Mouse (Mus musculus) liver, adult 2 months (tissue): ENCODE data around the gene Unc13d. TPM values are rescaled to one million over a fixed set of nuclear protein-coding genes. Genes with fewer than 3 reads are reported as not detected.

ENCODE experiments used
- DNase-seq: peaks from one replicate; pipeline ENCODE4 v3.0.0-alpha.2; 2011; ENCODE audit warnings: low read depth, low spot score; ENCODE audit errors: extremely low read depth
- H3K27ac ChIP-seq: fragments of 200-500 bp; replicated peaks from 2 replicates; pipeline ENCODE4 v1.5.1; 2012; ENCODE audit warnings: low read depth, mild to moderate bottlenecking, control low read depth, inconsistent platforms, low read length; ENCODE audit not compliant: insufficient read depth
- H3K27me3 ChIP-seq: fragments of 200-500 bp; 2 replicates; pipeline ENCODE4 v1.6.1; 2012; ENCODE audit warnings: mild to moderate bottlenecking, moderate library complexity, low read length, inconsistent platforms; ENCODE audit not compliant: control insufficient read depth, insufficient read depth
- H3K36me3 ChIP-seq: fragments of 200-500 bp; 2 replicates; pipeline ENCODE4 v1.6.1; 2012; ENCODE audit warnings: low read length, inconsistent platforms; ENCODE audit not compliant: control insufficient read depth, insufficient read depth
- H3K4me1 ChIP-seq: fragments of 200-500 bp; 2 replicates; pipeline ENCODE4 v1.6.1; 2011; ENCODE audit warnings: low read length; ENCODE audit not compliant: control insufficient read depth, insufficient read depth
- H3K4me3 ChIP-seq: fragments of 200-500 bp; 2 replicates; pipeline ENCODE4 v1.5.1; 2011; ENCODE audit warnings: low read depth, mild to moderate bottlenecking, control low read depth, low read length, moderate library complexity; ENCODE audit not compliant: insufficient read depth
- H3K79me2 ChIP-seq: fragments of 200-500 bp; 2 replicates; pipeline ENCODE4 v1.6.1; 2012; ENCODE audit warnings: inconsistent platforms, mild to moderate bottlenecking, low read length, moderate library complexity; ENCODE audit not compliant: control insufficient read depth, insufficient read depth
- H3K9ac ChIP-seq: fragments of 200-500 bp; 2 replicates; pipeline ENCODE4 v1.6.1; 2012; ENCODE audit warnings: low read depth, mild to moderate bottlenecking, control low read depth, inconsistent platforms, low read length
- CTCF ChIP-seq: fragments of 200-500 bp; IDR thresholded peaks from 2 replicates; pipeline ENCODE4 v1.5.1; 2011; ENCODE audit warnings: low read depth, low read length, control low read depth
- POLR2A ChIP-seq: fragments of 200-500 bp; IDR thresholded peaks from 2 replicates; pipeline ENCODE4 v1.6.1; 2011; ENCODE audit warnings: low read length, control low read depth; ENCODE audit not compliant: insufficient read depth; ENCODE audit errors: extremely low read depth
- WGBS: fragments of 180-500 bp; shearing (Covaris S2); methylation state at CpG from one replicate; pipeline ENCODE4 v1.1.7; 2018; 5-methylcytosine and 5-hydroxymethylcytosine counted together
- polyA plus RNA-seq: library from polyadenylated mRNA; depleted of rRNA; stranded (reverse); fragments of >200 nt; gene quantifications from 2 replicates; pipeline ENCODE4 v1.2.3, GENCODE M21; 2012
- total RNA-seq: library from RNA; depleted of rRNA; stranded (reverse); fragments of >200 nt; gene quantifications from 2 replicates; pipeline ENCODE4 v1.2.3, GENCODE M21; 2014

The Unc13d gene
- total and polyA plus RNA-seq, 2 experiments, result 0.37 to 1.4 TPM

GRCm38 (mm10) chr11:116045173-116045572 lies 32.6 kb downstream of the Unc13d start:
- TF ChIP-seq POLR2A (no peak), CTCF (no peak)
- Histone ChIP-seq H3K27me3 (no peaks in the 10 kb centered on the region), H3K27ac (no peak overlapping the region), H3K4me1 (no peaks in the 10 kb centered on the region), H3K79me2 (0 out of 2 replicates have a peak, but pooled peaks cover 4% of the 10 kb centered on the region), H3K4me3 (no peak overlapping the region), H3K9ac (no peak overlapping the region), H3K36me3 (peaks cover 7% of the 10 kb centered on the region; the same call in 1 of the 2 replicates)
- no peak for DNase-seq
- WGBS, result 95% methylated on average over 6 of the region's 6 CpGs

- DNase-seq, result no peak
- peaks cover 7% of the 10 kb centered on the region; the same call in 1 of the 2 replicates for H3K36me3 ChIP-seq
- no peak for TF ChIP-seq CTCF
- TF ChIP-seq POLR2A, result no peak
- H3K4me3 ChIP-seq, result no peak overlapping the region
- H3K79me2 ChIP-seq, result 0 out of 2 replicates have a peak, but pooled peaks cover 4% of the 10 kb centered on the region
- WGBS, result 97% methylated on average over 1 of the region's 1 CpGs
- no peaks in the 10 kb centered on the region for H3K27me3 ChIP-seq
- H3K4me1 ChIP-seq, result no peaks in the 10 kb centered on the region
- H3K9ac ChIP-seq, result no peak overlapping the region
- H3K27ac ChIP-seq, result no peak overlapping the region
Observed at GRCm38 (mm10) chr11:116043286-116043685, 34.5 kb downstream of the Unc13d start.

- Histone ChIP-seq H3K27me3 (no peaks in the 10 kb centered on the region), H3K27ac (no peak overlapping the region), H3K79me2 (0 out of 2 replicates have a peak, but pooled peaks cover 4% of the 10 kb centered on the region), H3K9ac (no peak overlapping the region), H3K4me1 (no peaks in the 10 kb centered on the region), H3K4me3 (no peak overlapping the region), H3K36me3 (peaks cover 4% of the 10 kb centered on the region; the same call in 1 of the 2 replicates)
- no peak for TF ChIP-seq CTCF
- no peak for TF ChIP-seq POLR2A
- no peak for DNase-seq
- 85% methylated on average over 5 of the region's 5 CpGs for WGBS
Observed at GRCm38 (mm10) chr11:116042372-116043138, 35.2 kb downstream of the Unc13d start.

- Histone ChIP-seq H3K27ac (no peak overlapping the region), H3K79me2 (0 out of 2 replicates have a peak, but pooled peaks cover 4% of the 10 kb centered on the region), H3K27me3 (no peaks in the 10 kb centered on the region), H3K4me1 (no peaks in the 10 kb centered on the region), H3K4me3 (no peak overlapping the region), H3K36me3 (peaks cover 4% of the 10 kb centered on the region; the same call in 1 of the 2 replicates), H3K9ac (no peak overlapping the region)
- 98% methylated on average over 2 of the region's 2 CpGs for WGBS
- no peak for TF ChIP-seq POLR2A
- no peak for TF ChIP-seq CTCF
- no peak for DNase-seq
Observed at GRCm38 (mm10) chr11:116041833-116042232, 35.9 kb downstream of the Unc13d start.

GRCm38 (mm10) chr11:116040593-116040992 lies 37.2 kb downstream of the Unc13d start:
- Histone ChIP-seq H3K27ac (no peak overlapping the region), H3K79me2 (0 out of 2 replicates have a peak, but pooled peaks cover 4% of the 10 kb centered on the region), H3K36me3 (peaks cover 4% of the 10 kb centered on the region; the same call in 1 of the 2 replicates), H3K9ac (no peak overlapping the region), H3K4me1 (no peaks in the 10 kb centered on the region), H3K27me3 (no peaks in the 10 kb centered on the region), H3K4me3 (no peak overlapping the region)
- DNase-seq, result no peak
- TF ChIP-seq POLR2A, result no peak
- TF ChIP-seq CTCF, result no peak
- 76% methylated on average over 6 of the region's 6 CpGs for WGBS

GRCm38 (mm10) chr11:116037826-116038225 lies 39.9 kb downstream of the Unc13d start:
- H3K9ac ChIP-seq, result no peak overlapping the region
- 88% methylated on average over 9 of the region's 9 CpGs for WGBS
- H3K4me3 ChIP-seq, result no peak overlapping the region
- no peak overlapping the region for H3K27ac ChIP-seq
- TF ChIP-seq CTCF (no peak), POLR2A (no peak)
- H3K27me3 ChIP-seq, result no peaks in the 10 kb centered on the region
- DNase-seq, result no peak
- H3K4me1 ChIP-seq, result no peaks in the 10 kb centered on the region
- peaks cover 14% of the 10 kb centered on the region; the same call in 1 of the 2 replicates for H3K79me2 ChIP-seq
- H3K36me3 ChIP-seq, result peaks cover 4% of the 10 kb centered on the region; the same call in 1 of the 2 replicates
